Mouse (Mus musculus) heart, embryonic 14.5 days (tissue): Measurements from ENCODE around the gene Ifnar1. TPM values are rescaled to one million over a fixed set of nuclear protein-coding genes. Genes with fewer than 3 reads are reported as not detected.
A peak's percentile ranks its signal among the peaks of the same experiment; 100 is the strongest.
"Not testable (repeated sequence)": the region's sequence is repeated elsewhere in the genome, so short reads cannot be mapped to it uniquely, and the experiment has no call there.

Experiments
- ATAC-seq: fragments of 200-750 bp; cut with Nextera tagmentation; 2 replicates; pipeline ENCODE4 v1.8.0; 2017; ENCODE audit warnings: low read depth, moderate TSS enrichment; ENCODE audit not compliant: insufficient number of reproducible peaks, insufficient read depth, low FRiP score
- H3K27ac ChIP-seq, 2 experiments: fragments of 200-500 bp in 1 of 2; fragments of 300-500 bp in 1 of 2; sonication (generic) in 1 of 2; replicated peaks in 1 of 2; 2 replicates each; pipeline ENCODE4 v1.5.1; 2012 to 2014; ENCODE audit warnings: low read depth in 2 of 2, low read length in 2 of 2, control low read depth in 1 of 2, mild to moderate bottlenecking in 1 of 2, mixed read lengths in 1 of 2; ENCODE audit not compliant: control insufficient read depth in 1 of 2, insufficient read depth in 1 of 2
- H3K27me3 ChIP-seq: fragments of 300-500 bp; sonication (generic); 2 replicates; pipeline ENCODE4 v1.6.1; 2014; ENCODE audit warnings: mild to moderate bottlenecking, low read length, control low read depth; ENCODE audit not compliant: control insufficient read depth, insufficient read depth
- H3K36me3 ChIP-seq: fragments of 300-500 bp; sonication (generic); 2 replicates; pipeline ENCODE4 v1.6.1; 2014; ENCODE audit warnings: mild to moderate bottlenecking, control low read depth, low read length, mixed read lengths; ENCODE audit not compliant: control insufficient read depth, insufficient read depth
- H3K4me1 ChIP-seq, 2 experiments: fragments of 200-500 bp in 1 of 2; fragments of 300-500 bp in 1 of 2; sonication (generic) in 1 of 2; 2 replicates each; pipeline ENCODE4 v1.6.1; 2012 to 2014; ENCODE audit warnings: low read length in 2 of 2, control low read depth in 1 of 2, mixed read lengths in 1 of 2; ENCODE audit not compliant: control insufficient read depth in 2 of 2, insufficient read depth in 2 of 2
- H3K4me2 ChIP-seq: fragments of 300-500 bp; sonication (generic); 2 replicates; pipeline ENCODE4 v1.6.1; 2014; ENCODE audit warnings: mild to moderate bottlenecking, low read length
- H3K4me3 ChIP-seq, 2 experiments: fragments of 200-500 bp in 1 of 2; fragments of 300-500 bp in 1 of 2; sonication (generic) in 1 of 2; 2 replicates each; pipeline ENCODE4 v1.5.1; 2012 to 2014; ENCODE audit warnings: low read length in 2 of 2, mild to moderate bottlenecking in 2 of 2, control low read depth in 1 of 2, low read depth in 1 of 2, moderate library complexity in 1 of 2; ENCODE audit not compliant: control insufficient read depth in 1 of 2, insufficient read depth in 1 of 2
- H3K9ac ChIP-seq: fragments of 300-500 bp; sonication (generic); 2 replicates; pipeline ENCODE4 v1.6.1; 2014; ENCODE audit warnings: mild to moderate bottlenecking, low read length
- H3K9me3 ChIP-seq: fragments of 300-500 bp; sonication (generic); 2 replicates; pipeline ENCODE4 v1.6.1; 2016; ENCODE audit warnings: low read length, control low read depth; ENCODE audit not compliant: control insufficient read depth
- WGBS: fragments of 180-500 bp; shearing (Covaris S2); extraction: QIAGEN DNeasy Blood & Tissue Kit; methylation state at CpG from one replicate; pipeline ENCODE4 v1.1.7; 2014; 5-methylcytosine and 5-hydroxymethylcytosine counted together
- polyA plus RNA-seq: library from polyadenylated mRNA; unstranded; fragments of >200 nt; fragmentation: Nextera tagmentation; extraction: Ambion mirVana; gene quantifications from 2 replicates; pipeline ENCODE4 v1.2.1, GENCODE M21; 2014

The Ifnar1 gene
- 39.9 and 45.1 TPM in 2 replicates for polyA plus RNA-seq

- Histone ChIP-seq H3K4me1 (peaks cover 5 to 11% of the 10 kb centered on the region in 2 experiments), H3K27me3 (no peaks in the 10 kb centered on the region), H3K4me3 (peak within 1 kb of the TSS; percentile 90 to 95), H3K9me3 (no peaks in the 10 kb centered on the region), H3K4me2 (peak within 1 kb of the TSS; percentile 73), H3K9ac (peak within 1 kb of the TSS; percentile 95), H3K36me3 (peaks cover 19% of the 10 kb centered on the region), H3K27ac (peak within 1 kb of the TSS; percentile 93 to 95)
- 0% methylated on average over 64 of the region's 68 CpGs for WGBS
- peak; percentile 100 for ATAC-seq
Observed at GRCm38 (mm10) chr16:91484808-91485700, at the start of gene Ifnar1. TSS of gene Ifnar1 (plus strand) at chr16:91485238.

- Histone ChIP-seq H3K4me2 (no peak overlapping the region), H3K27me3 (no peaks in the 10 kb centered on the region), H3K36me3 (no peaks in the 10 kb centered on the region), H3K9me3 (no peaks in the 10 kb centered on the region), H3K9ac (no peak overlapping the region), H3K4me3 (no peak overlapping the region), H3K4me1 (peaks cover 5 to 14% of the 10 kb centered on the region in 2 experiments), H3K27ac (no peak overlapping the region)
- no peak for ATAC-seq
- 82% methylated on average over 3 of the region's 3 CpGs for whole genome bisulfite sequencing
Observed at GRCm38 (mm10) chr16:91438081-91438480, 47.0 kb upstream of the Ifnar1 start.

GRCm38 (mm10) chr16:91438599-91438998, 46.4 kb upstream of the Ifnar1 start:
- not testable (repeated sequence) for H3K36me3 ChIP-seq, H3K4me2 ChIP-seq, H3K9me3 ChIP-seq, H3K4me3 ChIP-seq, H3K27me3 ChIP-seq, H3K27ac ChIP-seq, ATAC-seq, H3K9ac ChIP-seq
- peaks cover 3 to 12% of the 10 kb centered on the region in 2 experiments for H3K4me1 ChIP-seq
- WGBS, result 78% methylated on average over 1 of the region's 1 CpGs

- H3K27me3 ChIP-seq, result no peaks in the 10 kb centered on the region
- no peak overlapping the region for H3K9ac ChIP-seq
- no peak overlapping the region for H3K4me2 ChIP-seq
- ATAC-seq, result no peak
- H3K27ac ChIP-seq, result no peak overlapping the region
- H3K4me1 ChIP-seq, result peaks cover 3 to 10% of the 10 kb centered on the region in 2 experiments
- no peak overlapping the region for H3K4me3 ChIP-seq
- H3K9me3 ChIP-seq, result no peaks in the 10 kb centered on the region
- 33% methylated on average over 7 of the region's 7 CpGs for WGBS
- no peaks in the 10 kb centered on the region for H3K36me3 ChIP-seq
Observed at GRCm38 (mm10) chr16:91441366-91441765, 43.7 kb upstream of the Ifnar1 start.

GRCm38 (mm10) chr16:91441811-91442240, 43.2 kb upstream of the Ifnar1 start:
- Histone ChIP-seq H3K27me3 (no peaks in the 10 kb centered on the region), H3K9ac (no peak overlapping the region), H3K36me3 (no peaks in the 10 kb centered on the region), H3K4me3 (no peak overlapping the region), H3K4me1 (peaks cover 3 to 11% of the 10 kb centered on the region in 2 experiments), H3K27ac (no peak overlapping the region), H3K9me3 (no peaks in the 10 kb centered on the region), H3K4me2 (no peak overlapping the region)
- 66% methylated on average over 7 of the region's 7 CpGs for WGBS
- ATAC-seq, result peak; percentile 26

GRCm38 (mm10) chr16:91442446-91442845, 42.6 kb upstream of the Ifnar1 start:
- Histone ChIP-seq H3K4me3 (no peak overlapping the region), H3K27me3 (no peaks in the 10 kb centered on the region), H3K4me2 (no peak overlapping the region), H3K9me3 (no peaks in the 10 kb centered on the region), H3K9ac (no peak overlapping the region), H3K27ac (no peak overlapping the region), H3K4me1 (peaks cover 7 to 17% of the 10 kb centered on the region in 2 experiments), H3K36me3 (no peaks in the 10 kb centered on the region)
- WGBS, result 63% methylated on average over 4 of the region's 4 CpGs
- no peak for ATAC-seq

GRCm38 (mm10) chr16:91443211-91443611, 41.8 kb upstream of the Ifnar1 start:
- 85% methylated on average over 8 of the region's 8 CpGs for WGBS
- ATAC-seq, result no peak
- no peaks in the 10 kb centered on the region for H3K36me3 ChIP-seq
- H3K4me1 ChIP-seq, result peaks cover 9 to 17% of the 10 kb centered on the region in 2 experiments
- H3K9me3 ChIP-seq, result no peaks in the 10 kb centered on the region
- no peak overlapping the region for H3K9ac ChIP-seq
- H3K27ac ChIP-seq, result no peak overlapping the region
- no peak overlapping the region for H3K4me2 ChIP-seq
- H3K4me3 ChIP-seq, result no peak overlapping the region
- H3K27me3 ChIP-seq, result no peaks in the 10 kb centered on the region
